Comparison of ENCODE assay signal across 10 mouse cellular contexts in the genomic region with DNA sequence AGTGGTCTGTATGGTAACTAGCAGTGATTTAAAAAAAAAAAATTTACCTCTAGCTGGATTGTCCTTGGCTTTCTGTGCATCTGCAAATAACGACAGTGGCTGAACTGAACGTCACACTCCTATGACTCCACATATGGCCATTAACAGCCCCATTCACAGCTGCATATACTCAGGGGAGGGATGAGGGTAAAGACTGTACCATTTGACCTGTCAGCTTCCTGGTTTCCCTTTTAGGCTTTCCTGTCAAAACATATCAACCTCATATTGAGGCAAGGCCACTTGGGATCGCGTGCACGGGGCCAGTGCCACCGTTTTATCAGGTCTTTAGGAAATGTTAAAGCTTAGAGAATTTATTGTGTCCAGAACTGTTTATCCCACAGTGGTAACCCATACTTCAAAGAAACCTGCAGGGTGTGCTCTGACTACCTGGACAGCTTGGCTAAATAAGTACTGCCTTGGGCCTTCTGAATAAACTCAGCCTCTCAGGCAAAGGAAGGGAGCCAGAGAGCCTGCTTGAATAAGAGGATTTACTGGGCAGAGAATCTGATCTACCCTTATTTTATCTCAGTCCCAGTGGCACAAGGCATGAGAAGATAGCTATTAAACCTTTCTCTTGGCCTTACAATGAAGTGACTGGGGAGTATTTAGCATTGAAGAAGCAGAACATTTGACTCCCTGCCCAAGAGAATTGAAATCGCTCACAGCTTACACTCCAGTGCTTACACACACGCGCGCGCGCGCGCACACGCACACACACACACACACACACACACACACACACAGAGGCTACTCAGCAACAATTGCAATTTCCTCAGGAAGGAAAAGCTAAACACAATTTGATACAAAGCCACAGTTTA.
DNase-seq lines count a peak whose midpoint lies in the region; ATAC-seq and TF ChIP-seq lines count a peak whose summit lies in the region.
"Had no signal": no experiment of that assay in that cellular context is flagged by ENCODE, and none has a peak within 500 bp of the region (broad histone marks: within the 10 kb centered on the region; RNA-seq: fewer than 3 reads in every experiment).

No protein-coding gene starts in this region.

- H3K4me1 ChIP-seq in kidney, embryonic 14.5 days (ENCODE audit: control insufficient read depth, insufficient read depth, low read length), result 0 out of 2 replicates have a peak, but pooled peaks cover 4% of the 10 kb centered on the region
- 0 out of 2 replicates have a peak, but pooled peaks cover 6% of the 10 kb centered on the region for H3K4me1 ChIP-seq in hindbrain, postnatal 0 days (ENCODE audit: insufficient read depth, low read length)
- H3K4me1 ChIP-seq: limb, embryonic 13.5 days had no signal

- TF ChIP-seq CTCF in hindbrain, postnatal 0 days (IDR thresholded peaks at IDR 0.05; ENCODE audit: low read depth), result no peak

- no peak overlapping the region for H3K4me2 ChIP-seq in kidney, embryonic 14.5 days (replicated peaks; ENCODE audit: low read depth, low read length)
- H3K4me2 ChIP-seq in hindbrain, postnatal 0 days (ENCODE audit: low read depth, low read length), result peak overlapping the region; percentile 34; the same call in 1 of the 2 replicates
- H3K4me2 ChIP-seq: limb, embryonic 13.5 days had no signal

- WGBS in kidney, embryonic 14.5 days, result 50% methylated on average over 15 of the region's 15 CpGs
- WGBS in hindbrain, postnatal 0 days, result 49% methylated on average over 15 of the region's 15 CpGs

- no peaks in the 10 kb centered on the region for H3K36me3 ChIP-seq in kidney, embryonic 14.5 days (ENCODE audit: control insufficient read depth, insufficient read depth, low read length)
- H3K36me3 ChIP-seq in hindbrain, postnatal 0 days (ENCODE audit: insufficient read depth, low read length), result no peaks in the 10 kb centered on the region
- H3K36me3 ChIP-seq in splenic B cell, adult 2 months (ENCODE audit: control insufficient read depth, insufficient read depth, low read length, poor library complexity, severe bottlenecking), result no peaks in the 10 kb centered on the region
- H3K36me3 ChIP-seq: limb, embryonic 13.5 days had no signal

- no peak for DNase-seq in kidney, postnatal 25 days
- DNase-seq in spleen, postnatal 36 days (ENCODE audit: low spot score in 2 of 2), result peak; percentile 47 to 56
- DNase-seq in spleen, postnatal 14 days (ENCODE audit: low spot score in 2 of 2), result no peak
- peak; percentile 50 for DNase-seq in hindbrain, postnatal 0 days (ENCODE audit: low spot score)
- peak; percentile 42 for DNase-seq in splenic B cell, adult 2 months (ENCODE audit: low read depth, low spot score)
- DNase-seq in heart, postnatal 4 days, result no peak
- no peak for DNase-seq in adrenal gland, adult 2 months
- DNase-seq: adrenal gland, postnatal 25 days had no signal

- no peak overlapping the region for H3K9ac ChIP-seq in kidney, embryonic 14.5 days (ENCODE audit: low read depth, low read length)
- no peak overlapping the region for H3K9ac ChIP-seq in hindbrain, postnatal 0 days (replicated peaks; ENCODE audit: low read length)
- H3K9ac ChIP-seq: limb, embryonic 13.5 days had no signal

- H3K4me3 ChIP-seq in kidney, embryonic 14.5 days (ENCODE audit: low read length), result no peak overlapping the region
- no peak overlapping the region for H3K4me3 ChIP-seq in hindbrain, postnatal 0 days (ENCODE audit: low read length)
- H3K4me3 ChIP-seq: limb, embryonic 13.5 days had no signal

- H3K9me3 ChIP-seq in kidney, embryonic 14.5 days (ENCODE audit: control insufficient read depth, low read length), result no peaks in the 10 kb centered on the region
- 0 out of 2 replicates have a peak, but pooled peaks cover 2% of the 10 kb centered on the region for H3K9me3 ChIP-seq in hindbrain, postnatal 0 days (ENCODE audit: low read length)
- H3K9me3 ChIP-seq: limb, embryonic 13.5 days had no signal

- 0 out of 2 replicates have a peak overlapping the region, but pooled peaks have one; percentile 37 for H3K27ac ChIP-seq in kidney, embryonic 14.5 days (ENCODE audit: low read depth, low read length)
- H3K27ac ChIP-seq in hindbrain, postnatal 0 days, result peak overlapping the region; percentile 68
- H3K27ac ChIP-seq: limb, embryonic 13.5 days had no signal

- ATAC-seq in kidney, embryonic 14.5 days (ENCODE audit: low FRiP score, low TSS enrichment), result peak; percentile 64; the same call in 1 of the 2 replicates
- ATAC-seq in hindbrain, postnatal 0 days, result peak; percentile 76; the same call in 1 of the 2 replicates

- H3K27me3 ChIP-seq in kidney, embryonic 14.5 days (ENCODE audit: control insufficient read depth, insufficient read depth, low read length), result no peaks in the 10 kb centered on the region
- no peaks in the 10 kb centered on the region for H3K27me3 ChIP-seq in hindbrain, postnatal 0 days (ENCODE audit: insufficient read depth, low read length)
- H3K27me3 ChIP-seq in splenic B cell, adult 2 months (ENCODE audit: control insufficient read depth, insufficient read depth, low read length, poor library complexity, severe bottlenecking), result no peaks in the 10 kb centered on the region
- H3K27me3 ChIP-seq: limb, embryonic 13.5 days had no signal

Comparison
In these comparisons a context has a peak if more than half of its experiments do, and no peak if none do; other contexts are left out.
1. DNase-seq: peak in spleen, postnatal 36 days (2 of 2), hindbrain, postnatal 0 days (single experiment) and splenic B cell, adult 2 months (single experiment); none in kidney, postnatal 25 days (0 of 2), spleen, postnatal 14 days (0 of 2), heart, postnatal 4 days (single experiment) and adrenal gland, adult 2 months (single experiment).